Mouse (Mus musculus) myocyte (in vitro differentiated cells): ENCODE measurements at regions not wholly inside any gene's neighbourhood (a gene's known extent, or its start where the extent isn't known, plus 50 kb on each side); places are given as distances from the start of the nearest gene placed in this dataset.
A peak's percentile ranks its signal among the peaks of the same experiment; 100 is the strongest.

ENCODE experiments used
- H3K27me3 ChIP-seq: one replicate; pipeline ENCODE4 v1.6.1; 2011; ENCODE audit not compliant: control insufficient read depth, insufficient read depth, insufficient read length
- H3K36me3 ChIP-seq: one replicate; pipeline ENCODE4 v1.6.1; 2011; ENCODE audit not compliant: control insufficient read depth, insufficient read depth
- H3K4me2 ChIP-seq: one replicate; pipeline ENCODE4 v1.6.1; 2011; ENCODE audit warnings: low read depth, control low read depth
- H3K4me3 ChIP-seq: one replicate; pipeline ENCODE4 v1.5.1; 2011; ENCODE audit warnings: mild to moderate bottlenecking, control low read depth, moderate library complexity
- H3K79me2 ChIP-seq: one replicate; pipeline ENCODE4 v1.6.1; 2011; ENCODE audit not compliant: control insufficient read depth, insufficient read depth
- H3ac ChIP-seq: one replicate; pipeline ENCODE4 v1.6.1; 2011; ENCODE audit not compliant: control insufficient read depth, insufficient read length
- E2F4 ChIP-seq: IDR thresholded peaks from one replicate; pipeline ENCODE4 v1.6.1; 2011; ENCODE audit warnings: mild to moderate bottlenecking, control low read depth, moderate library complexity; ENCODE audit not compliant: insufficient read depth
- MYOD1 ChIP-seq, 3 experiments: IDR thresholded peaks; one replicate each; pipeline ENCODE4 v1.6.1; 2011; ENCODE audit warnings: control low read depth in 2 of 3, low read depth in 2 of 3, mild to moderate bottlenecking in 2 of 3, moderate library complexity in 1 of 3; ENCODE audit not compliant: insufficient read length in 2 of 3, control insufficient read depth in 1 of 3
- MYOG ChIP-seq, 3 experiments: IDR thresholded peaks; one replicate each; pipeline ENCODE4 v1.6.1; 2011; ENCODE audit warnings: control low read depth in 2 of 3, low read depth in 2 of 3, mild to moderate bottlenecking in 2 of 3; ENCODE audit not compliant: insufficient read length in 2 of 3, control insufficient read depth in 1 of 3, insufficient read depth in 1 of 3
- POLR2A ChIP-seq: IDR thresholded peaks from one replicate; pipeline ENCODE4 v1.6.1; 2011; ENCODE audit warnings: low read depth, mild to moderate bottlenecking, control low read depth, moderate library complexity; ENCODE audit not compliant: insufficient read length
- USF1 ChIP-seq: IDR thresholded peaks from one replicate; pipeline ENCODE4 v1.6.1; 2011; ENCODE audit warnings: low read depth, mild to moderate bottlenecking, control low read depth, moderate library complexity

DNA sequence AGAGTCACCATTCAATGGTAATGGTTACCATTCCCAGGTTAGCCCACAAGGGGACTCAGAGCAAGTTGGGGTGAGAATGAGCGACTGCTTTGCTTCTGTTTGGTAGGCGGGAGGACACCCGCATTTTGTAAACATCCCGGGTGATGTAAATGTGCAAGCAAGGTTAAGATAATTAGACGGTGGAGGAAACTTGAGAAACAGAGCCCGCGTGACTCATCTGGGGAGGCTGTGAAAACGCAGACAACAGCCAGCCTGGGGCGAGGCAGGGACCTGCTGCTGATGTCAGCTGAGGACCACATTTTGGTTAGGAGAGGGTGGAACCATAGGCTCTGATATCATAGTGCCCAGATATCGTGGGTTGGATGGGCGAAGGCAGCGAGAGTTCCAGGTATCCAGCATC lies 52.6 kb upstream of the Zbtb40 start:
- Histone ChIP-seq H3K79me2 (no peaks in the 10 kb centered on the region), H3K27me3 (no peaks in the 10 kb centered on the region), H3K4me2 (peak overlapping the region; percentile 35), H3K4me3 (no peak overlapping the region), H3K36me3 (no peaks in the 10 kb centered on the region), H3ac (no peak overlapping the region)
- peak in 2 of 3 experiments; percentile 51 to 74 for TF ChIP-seq MYOD1 (IDR thresholded peaks at IDR 0.05; ENCODE audit: control insufficient read depth in 1 of 3, insufficient read length in 2 of 3, low read depth in 2 of 3)
- TF ChIP-seq E2F4 = no peak
- TF ChIP-seq MYOG (IDR thresholded peaks at IDR 0.05; ENCODE audit: control insufficient read depth in 1 of 3, insufficient read depth in 1 of 3, insufficient read length in 2 of 3, low read depth in 2 of 3) = peak in 2 of 3 experiments; percentile 24 to 82
- no peak for TF ChIP-seq POLR2A

DNA sequence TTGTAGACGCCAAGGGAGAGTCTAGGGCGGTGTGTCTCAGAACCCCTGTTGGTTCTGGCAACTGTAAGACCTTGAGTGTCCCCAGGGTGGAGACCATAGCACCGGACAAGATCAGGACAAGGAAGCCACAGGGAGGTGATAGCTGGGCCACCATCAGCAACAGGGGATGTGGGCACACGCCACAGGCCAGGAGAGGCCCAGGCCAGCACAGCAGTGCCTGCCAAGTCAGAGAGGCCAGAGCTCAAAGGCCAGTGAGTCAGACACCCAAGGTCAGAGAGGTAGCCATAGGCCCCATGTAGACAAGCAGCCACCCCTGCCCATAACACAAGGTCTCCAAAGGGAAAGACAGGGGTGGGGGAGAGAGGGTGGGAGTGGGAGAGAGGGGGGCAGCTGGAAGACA lies 52.2 kb upstream of the Zbtb40 start:
- H3K4me3 ChIP-seq = no peak overlapping the region
- TF ChIP-seq MYOD1 (IDR thresholded peaks at IDR 0.05; ENCODE audit: control insufficient read depth in 1 of 3, insufficient read length in 2 of 3, low read depth in 2 of 3) = peak in 1 of 3 experiments; percentile 20
- no peak for TF ChIP-seq USF1
- no peaks in the 10 kb centered on the region for H3K79me2 ChIP-seq
- peak overlapping the region; percentile 35 for H3K4me2 ChIP-seq
- H3K27me3 ChIP-seq = no peaks in the 10 kb centered on the region
- H3K36me3 ChIP-seq = no peaks in the 10 kb centered on the region
- no peak overlapping the region for H3ac ChIP-seq
